Mouse (Mus musculus) E14TG2a.4 (cell line): Measurements from ENCODE around the gene Nfya.

Source experiments
- H3K27me3 ChIP-seq: 2 replicates; pipeline ENCODE4 v1.6.1; 2014; ENCODE audit warnings: low read length, control low read depth; ENCODE audit not compliant: insufficient read depth
- H3K36me3 ChIP-seq: 2 replicates; pipeline ENCODE4 v1.6.1; 2014; ENCODE audit warnings: low read length, control low read depth; ENCODE audit not compliant: insufficient read depth
- H3K4me1 ChIP-seq: replicated peaks from 2 replicates; pipeline ENCODE4 v1.6.1; 2014; ENCODE audit warnings: low read depth, low read length, control low read depth
- H3K4me3 ChIP-seq: replicated peaks from 2 replicates; pipeline ENCODE4 v1.5.1; 2014; ENCODE audit warnings: mild to moderate bottlenecking, low read length
- H3K9me3 ChIP-seq: 2 replicates; pipeline ENCODE4 v1.6.1; 2014; ENCODE audit warnings: low read length, control low read depth
- CTCF ChIP-seq: conservative IDR thresholded peaks from 2 replicates; pipeline ENCODE4 v1.5.1; 2014; ENCODE audit warnings: low read length
- NANOG ChIP-seq: IDR thresholded peaks from 2 replicates; pipeline ENCODE4 v1.6.1; 2014; ENCODE audit warnings: borderline replicate concordance, low read length, mixed read lengths
- POU5F1 ChIP-seq: IDR thresholded peaks from 2 replicates; pipeline ENCODE4 v1.6.1; 2014; ENCODE audit warnings: low read length, borderline replicate concordance

Gene Nfya

GRCm38 (mm10) chr17:48424237-48424636, 14.5 kb upstream of the Nfya start:
- H3K4me1 ChIP-seq, result peaks cover 66% of the 10 kb centered on the region
- no peaks in the 10 kb centered on the region for H3K9me3 ChIP-seq

GRCm38 (mm10) chr17:48419571-48419970, 9.9 kb upstream of the Nfya start:
- H3K4me1 ChIP-seq, result peaks cover 61% of the 10 kb centered on the region
- TF ChIP-seq CTCF (no peak), POU5F1 (no peak), NANOG (no peak)
- H3K4me3 ChIP-seq, result no peak overlapping the region
- H3K27me3 ChIP-seq, result no peaks in the 10 kb centered on the region
- H3K36me3 ChIP-seq, result peaks cover 57% of the 10 kb centered on the region
- no peaks in the 10 kb centered on the region for H3K9me3 ChIP-seq

More at GRCm38 (mm10) chr17:48424237-48424636, 14.5 kb upstream of the Nfya start:
- H3K4me3 ChIP-seq, result no peak overlapping the region
- H3K36me3 ChIP-seq, result peaks cover 12% of the 10 kb centered on the region
- TF ChIP-seq NANOG, result no peak
- no peak for TF ChIP-seq POU5F1
- no peak for TF ChIP-seq CTCF
- H3K27me3 ChIP-seq, result no peaks in the 10 kb centered on the region

DNA sequence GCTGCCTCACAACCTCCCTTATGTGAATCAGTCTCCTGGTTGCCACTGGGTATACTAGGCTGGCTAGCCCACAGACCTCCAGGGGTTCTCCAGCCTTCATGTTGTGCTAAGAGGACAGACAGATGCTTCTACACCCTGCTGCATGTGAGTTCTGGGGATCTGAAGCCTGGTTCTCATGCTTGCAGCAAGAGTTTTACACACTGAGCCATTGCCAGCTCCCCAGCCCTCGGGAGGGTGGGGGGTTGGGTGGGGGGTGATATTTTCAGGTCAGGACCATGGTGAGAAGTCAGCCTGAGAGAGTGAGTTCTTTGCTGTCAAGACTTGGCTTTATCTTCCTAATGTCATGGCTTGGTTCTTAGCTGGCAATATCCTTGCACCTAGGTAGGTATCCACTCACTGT, 9.1 kb upstream of the Nfya start:
- Histone ChIP-seq H3K36me3 (peaks cover 65% of the 10 kb centered on the region), H3K27me3 (no peaks in the 10 kb centered on the region), H3K4me1 (peaks cover 58% of the 10 kb centered on the region), H3K4me3 (no peak overlapping the region), H3K9me3 (no peaks in the 10 kb centered on the region)
- TF ChIP-seq NANOG, result no peak
- TF ChIP-seq POU5F1, result no peak
- no peak for TF ChIP-seq CTCF

- Histone ChIP-seq H3K9me3 (no peaks in the 10 kb centered on the region), H3K36me3 (peaks cover 71% of the 10 kb centered on the region), H3K27me3 (no peaks in the 10 kb centered on the region), H3K4me3 (no peak overlapping the region), H3K4me1 (peaks cover 52% of the 10 kb centered on the region)
- TF ChIP-seq POU5F1 (no peak), NANOG (no peak), CTCF (no peak)
Measured at GRCm38 (mm10) chr17:48418174-48418573, 8.5 kb upstream of the Nfya start.

DNA sequence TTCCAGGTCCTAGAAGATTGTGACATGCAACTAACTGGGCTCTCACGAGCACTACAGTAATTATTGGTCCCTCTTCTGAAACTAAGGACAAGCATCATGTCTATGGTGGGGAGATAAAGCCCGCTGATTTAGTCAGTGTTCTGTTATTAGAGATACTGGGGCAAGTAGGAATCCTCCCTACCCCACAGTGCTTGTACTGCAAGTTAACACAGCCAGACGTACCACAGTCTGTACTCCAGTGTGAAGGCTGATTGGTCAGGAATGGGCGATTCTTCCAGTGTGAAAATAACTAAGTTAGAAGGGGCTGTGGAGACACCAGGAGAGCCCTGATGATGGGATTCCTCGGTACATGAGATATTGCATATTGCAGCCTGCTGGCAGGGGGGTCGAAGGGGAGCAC, 7.8 kb upstream of the Nfya start:
- Histone ChIP-seq H3K4me3 (no peak overlapping the region), H3K27me3 (no peaks in the 10 kb centered on the region), H3K36me3 (peaks cover 77% of the 10 kb centered on the region), H3K9me3 (no peaks in the 10 kb centered on the region), H3K4me1 (peaks cover 45% of the 10 kb centered on the region)
- no peak for TF ChIP-seq NANOG
- TF ChIP-seq POU5F1, result no peak
- TF ChIP-seq CTCF, result no peak

DNA sequence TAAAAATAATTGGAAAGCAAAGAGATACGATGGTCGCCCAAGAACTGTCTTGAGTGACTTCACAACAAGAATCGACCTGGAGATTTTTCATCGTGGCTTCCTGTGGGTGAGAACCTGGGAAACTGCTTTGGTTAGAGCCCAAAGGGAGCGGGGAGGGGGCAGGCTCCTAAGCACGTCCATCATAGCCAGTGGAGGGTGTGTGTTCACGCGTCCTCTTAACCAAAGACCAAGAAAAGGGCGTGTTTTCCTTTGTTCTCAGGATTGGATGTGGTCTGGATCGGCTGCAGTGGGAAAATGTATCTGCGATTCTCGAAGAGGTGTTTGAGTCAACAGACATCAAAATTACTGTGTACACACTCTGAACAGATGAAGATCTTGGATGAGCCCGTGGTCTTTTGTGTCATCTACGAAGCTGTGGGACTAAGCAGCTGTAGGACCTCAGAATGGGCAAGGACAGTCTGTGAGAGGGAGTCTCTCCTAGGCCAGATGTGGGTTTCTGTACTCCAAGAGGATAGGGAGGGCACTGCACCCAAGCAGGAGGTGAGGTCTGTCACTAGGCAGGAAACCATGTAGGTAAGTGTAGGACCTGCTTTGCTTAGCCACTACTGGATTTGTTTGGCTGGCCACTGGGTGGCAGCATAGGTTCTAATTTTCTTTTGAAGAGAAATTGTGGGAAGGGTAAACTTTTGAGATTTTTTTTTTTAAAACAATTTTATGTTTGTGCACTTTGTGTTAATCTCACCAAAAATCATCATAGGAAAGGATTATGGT, 6.9 kb upstream of the Nfya start:
- no peak for TF ChIP-seq NANOG
- TF ChIP-seq POU5F1, result no peak
- peak; percentile 81 for TF ChIP-seq CTCF
- no peaks in the 10 kb centered on the region for H3K9me3 ChIP-seq
- peaks cover 53% of the 10 kb centered on the region for H3K4me1 ChIP-seq
- H3K36me3 ChIP-seq, result peaks cover 86% of the 10 kb centered on the region
- H3K27me3 ChIP-seq, result no peaks in the 10 kb centered on the region
- H3K4me3 ChIP-seq, result no peak overlapping the region

DNA sequence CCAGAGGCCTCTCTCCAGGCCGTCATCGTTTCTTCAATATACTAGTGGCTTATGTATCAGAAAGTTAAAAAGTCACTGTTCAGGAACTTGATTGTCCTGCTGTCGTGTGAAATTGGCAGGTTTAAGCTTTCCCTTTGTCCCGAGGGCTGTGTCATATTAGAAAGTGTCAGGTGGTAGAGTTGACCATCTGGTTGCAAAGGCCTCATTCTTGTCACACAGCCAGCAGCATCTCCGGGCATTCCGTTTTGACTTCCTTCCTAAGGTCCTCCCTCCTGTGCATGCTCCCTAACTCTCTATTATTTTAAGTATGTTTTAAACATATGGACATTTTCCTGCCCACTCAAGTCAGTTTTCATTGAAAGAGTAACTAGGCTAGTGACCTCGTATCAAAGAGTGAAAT, 6.3 kb upstream of the Nfya start:
- Histone ChIP-seq H3K36me3 (peaks cover 85% of the 10 kb centered on the region), H3K27me3 (no peaks in the 10 kb centered on the region), H3K4me1 (peaks cover 59% of the 10 kb centered on the region), H3K4me3 (no peak overlapping the region), H3K9me3 (no peaks in the 10 kb centered on the region)
- TF ChIP-seq NANOG (no peak), POU5F1 (no peak), CTCF (no peak)

DNA sequence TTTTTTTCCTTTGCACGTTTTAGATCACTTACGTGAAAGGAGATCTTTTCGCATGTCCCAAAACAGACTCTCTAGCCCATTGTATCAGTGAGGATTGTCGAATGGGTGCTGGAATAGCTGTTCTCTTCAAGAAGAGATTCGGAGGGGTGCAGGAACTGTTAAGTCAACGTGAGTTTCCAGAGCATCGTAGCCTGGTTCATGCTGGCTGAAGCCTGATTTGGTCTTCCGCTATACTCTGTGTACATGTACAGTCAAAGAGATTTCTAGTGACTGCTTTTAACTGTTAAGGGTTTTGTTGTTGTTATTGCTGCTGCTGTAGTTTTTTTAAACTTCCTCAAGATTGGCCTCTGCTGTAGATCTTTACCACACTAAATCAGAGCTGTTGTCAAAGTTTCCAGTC, 1.5 kb upstream of the Nfya start:
- H3K27me3 ChIP-seq, result no peaks in the 10 kb centered on the region
- TF ChIP-seq NANOG (no peak), POU5F1 (no peak), CTCF (no peak)

More for the DNA sequence above, 1.5 kb upstream of the Nfya start:
- peak overlapping the region; percentile 99 for H3K4me3 ChIP-seq
- peaks cover 61% of the 10 kb centered on the region for H3K4me1 ChIP-seq
- no peaks in the 10 kb centered on the region for H3K9me3 ChIP-seq
- H3K36me3 ChIP-seq, result peaks cover 65% of the 10 kb centered on the region
